Mouse (Mus musculus) CH12.LX (cell line): ENCODE results near the gene Jam2.

Experiments
- CHD2 ChIP-seq: IDR thresholded peaks from 2 replicates; pipeline ENCODE4 v1.6.1; 2011; ENCODE audit warnings: low read length, improper control_type of control experiment
- CTCF ChIP-seq, 2 experiments: IDR thresholded peaks in 1 of 2; conservative IDR thresholded peaks in 1 of 2; 2 replicates each; pipeline ENCODE4 v1.5.1; 2011 to 2012; ENCODE audit warnings: low read depth in 2 of 2, low read length in 2 of 2, improper control_type of control experiment in 1 of 2, inconsistent platforms in 1 of 2, mild to moderate bottlenecking in 1 of 2, moderate library complexity in 1 of 2
- ELF1 ChIP-seq: IDR thresholded peaks from 2 replicates; pipeline ENCODE4 v1.6.1; 2014; ENCODE audit warnings: low read depth, mild to moderate bottlenecking, inconsistent platforms, low read length, improper control_type of control experiment
- EP300 ChIP-seq: IDR thresholded peaks from 2 replicates; pipeline ENCODE4 v1.6.1; 2011; ENCODE audit warnings: low read length, improper control_type of control experiment
- ETS1 ChIP-seq: conservative IDR thresholded peaks from 2 replicates; pipeline ENCODE4 v1.6.1; 2012; ENCODE audit warnings: low read depth, mild to moderate bottlenecking, inconsistent platforms, low read length, improper control_type of control experiment, moderate library complexity
- IRF4 ChIP-seq: IDR thresholded peaks from 2 replicates; pipeline ENCODE4 v1.6.1; 2014; ENCODE audit warnings: low read depth, mild to moderate bottlenecking, inconsistent platforms, low read length, improper control_type of control experiment
- MAZ ChIP-seq: IDR thresholded peaks from 2 replicates; pipeline ENCODE4 v1.6.1; 2012; ENCODE audit warnings: low read depth, mild to moderate bottlenecking, inconsistent platforms, low read length, improper control_type of control experiment, moderate library complexity
- POLR2A ChIP-seq: IDR thresholded peaks from 2 replicates; pipeline ENCODE4 v1.6.1; 2011; ENCODE audit warnings: low read depth, mild to moderate bottlenecking, improper control_type of control experiment, low read length
- TCF12 ChIP-seq: IDR thresholded peaks from 2 replicates; pipeline ENCODE4 v1.6.1; 2014; ENCODE audit warnings: low read depth, mild to moderate bottlenecking, inconsistent platforms, low read length, improper control_type of control experiment
- UBTF ChIP-seq: IDR thresholded peaks from 2 replicates; pipeline ENCODE4 v1.6.1; 2012; ENCODE audit warnings: low read depth, mild to moderate bottlenecking, inconsistent platforms, low read length, improper control_type of control experiment, moderate library complexity
- USF1 ChIP-seq: IDR thresholded peaks from 2 replicates; pipeline ENCODE4 v1.6.1; 2014; ENCODE audit warnings: low read depth, mild to moderate bottlenecking, inconsistent platforms, low read length, improper control_type of control experiment
- USF2 ChIP-seq: conservative IDR thresholded peaks from 2 replicates; pipeline ENCODE4 v1.6.1; 2011; ENCODE audit warnings: low read depth, low read length, improper control_type of control experiment
- ZNF384 ChIP-seq: IDR thresholded peaks from 2 replicates; pipeline ENCODE4 v1.6.1; 2012; ENCODE audit warnings: low read depth, low read length, improper control_type of control experiment, inconsistent platforms

GRCm38 (mm10) chr16:84875012-84875717 is 101.2 kb downstream of the Jam2 start:
- TF ChIP-seq POLR2A (no peak), TCF12 (no peak), ELF1 (no peak), USF1 (no peak), CTCF (conservative IDR thresholded peaks at IDR 0.05 in 1 of 2, IDR thresholded peaks at IDR 0.05 in 1 of 2; ENCODE audit: low read depth in 2 of 2, low read length in 2 of 2) (no peak), ZNF384 (no peak), IRF4 (no peak), EP300 (no peak), MAZ (no peak), UBTF (no peak), ETS1 (no peak), CHD2 (no peak), USF2 (no peak)
